Mouse (Mus musculus): ENCODE measurements around the gene Mical2.

Gene Mical2

DNA sequence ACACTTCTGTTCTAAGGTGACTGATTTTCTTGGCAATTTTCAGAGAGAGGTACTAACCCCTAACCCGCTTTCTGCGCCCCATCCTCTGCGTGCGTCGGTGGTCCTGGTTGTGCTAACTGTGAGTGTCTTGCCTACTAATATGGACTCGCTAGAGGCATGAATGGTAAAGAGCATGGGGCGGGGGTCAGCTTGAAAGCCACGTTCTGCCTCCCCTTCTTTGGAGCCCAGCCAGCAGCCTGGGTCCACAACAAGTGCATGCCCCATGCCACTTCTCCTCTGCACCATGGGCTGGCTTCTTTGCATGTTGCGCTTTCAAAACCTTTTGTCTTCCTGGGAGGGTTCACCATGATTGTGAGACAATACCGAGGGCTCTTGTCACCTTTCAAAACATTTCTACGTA lies 128.3 kb downstream of the Mical2 start:
- DNase-seq (ENCODE audit: low read depth, low spot score) = no peak

DNA sequence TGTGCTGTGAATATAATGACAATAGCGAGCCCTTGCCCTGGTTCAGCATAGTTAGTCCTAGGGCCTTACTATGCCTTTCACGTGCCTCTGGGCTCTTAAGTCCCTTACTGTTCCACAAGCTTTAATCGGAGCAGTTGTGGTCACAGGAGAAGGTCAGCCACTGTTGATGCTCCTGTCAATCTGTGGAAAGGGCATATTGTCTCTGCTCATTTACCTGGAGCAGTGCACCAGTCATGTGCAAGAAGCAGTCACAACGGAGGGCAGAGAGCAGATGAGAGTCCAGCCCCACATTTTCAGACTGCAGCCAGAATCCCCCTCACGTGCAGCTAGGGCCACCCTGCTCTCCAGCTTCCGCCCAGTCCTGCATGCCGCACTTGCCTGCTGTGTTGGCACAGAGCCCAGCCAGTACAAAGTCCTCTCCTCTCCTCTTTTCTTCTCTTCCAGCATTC lies 128.9 kb downstream of the Mical2 start:
- DNase-seq (ENCODE audit: low read depth, low spot score) = no peak

GRCm38 (mm10) chr7:112359594-112359993 lies 133.9 kb downstream of the Mical2 start:
- DNase-seq (ENCODE audit: low read depth, low spot score) = no peak

GRCm38 (mm10) chr7:112362574-112363200 lies 137.0 kb downstream of the Mical2 start:
- DNase-seq (ENCODE audit: low read depth, low spot score) = no peak

DNA sequence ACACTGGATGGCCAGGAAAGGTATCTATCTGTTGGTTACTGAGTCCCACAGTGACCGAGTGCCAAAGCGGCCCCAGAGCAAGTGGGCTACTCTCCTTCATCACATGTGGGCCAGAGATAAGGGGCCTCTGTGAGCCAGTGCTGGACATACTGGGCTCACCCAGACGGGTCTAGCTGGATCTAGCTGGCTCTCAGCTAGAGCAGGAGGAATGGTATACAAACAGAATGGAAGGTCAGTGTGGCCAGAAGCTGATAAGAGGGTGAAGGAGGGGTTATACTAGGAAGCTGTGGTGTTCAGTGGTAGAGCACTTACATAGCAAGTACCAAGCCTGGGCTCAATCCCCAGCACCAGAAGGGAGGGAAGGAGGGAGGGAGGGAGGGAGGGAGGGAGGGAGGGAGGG lies 140.2 kb downstream of the Mical2 start:
- DNase-seq (ENCODE audit: low read depth, low spot score) = no peak

DNA sequence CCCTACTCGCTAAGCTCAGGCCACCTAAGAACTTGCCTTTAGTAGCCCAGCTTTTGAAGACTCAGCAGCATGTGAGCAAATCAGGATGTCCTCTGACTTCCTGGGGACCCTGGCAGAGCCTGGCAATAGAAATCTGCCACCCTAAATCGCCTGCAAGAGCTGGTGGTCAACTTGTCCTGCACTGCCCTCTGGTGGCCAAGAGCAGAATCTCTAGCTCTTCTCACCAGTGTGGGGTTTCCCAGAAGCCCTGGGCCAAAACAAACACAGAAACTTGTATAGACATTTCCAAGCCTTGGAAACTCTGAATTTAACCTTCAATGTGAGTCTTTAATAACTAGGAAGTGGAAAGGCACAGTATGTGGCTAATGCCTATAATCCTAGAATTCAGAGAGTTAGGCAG lies 143.4 kb downstream of the Mical2 start:
- peak; percentile 88 for DNase-seq (ENCODE audit: low read depth, low spot score)

DNA sequence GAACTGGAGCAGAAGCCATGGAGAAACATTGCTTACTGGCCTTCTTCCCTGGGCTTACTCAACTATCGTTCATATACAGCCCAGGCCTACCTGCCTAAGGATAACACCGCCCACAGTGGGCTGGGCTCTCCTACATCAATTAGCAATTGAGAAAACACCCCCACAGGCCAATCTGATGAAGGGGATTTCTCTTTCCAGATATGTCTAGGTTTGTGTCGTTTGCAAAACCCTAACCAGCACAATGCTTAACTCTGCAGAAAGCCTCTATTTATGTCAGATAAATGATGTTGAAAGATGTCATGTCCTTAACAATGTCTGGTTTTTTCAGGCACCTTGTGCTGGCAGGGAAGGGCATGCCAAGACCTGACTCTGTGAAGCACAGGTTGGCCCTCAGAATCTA lies 144.3 kb downstream of the Mical2 start:
- no peak for DNase-seq (ENCODE audit: low read depth, low spot score)

GRCm38 (mm10) chr7:112371387-112371786 lies 145.7 kb downstream of the Mical2 start:
- no peak for DNase-seq (ENCODE audit: low read depth, low spot score)

DNA sequence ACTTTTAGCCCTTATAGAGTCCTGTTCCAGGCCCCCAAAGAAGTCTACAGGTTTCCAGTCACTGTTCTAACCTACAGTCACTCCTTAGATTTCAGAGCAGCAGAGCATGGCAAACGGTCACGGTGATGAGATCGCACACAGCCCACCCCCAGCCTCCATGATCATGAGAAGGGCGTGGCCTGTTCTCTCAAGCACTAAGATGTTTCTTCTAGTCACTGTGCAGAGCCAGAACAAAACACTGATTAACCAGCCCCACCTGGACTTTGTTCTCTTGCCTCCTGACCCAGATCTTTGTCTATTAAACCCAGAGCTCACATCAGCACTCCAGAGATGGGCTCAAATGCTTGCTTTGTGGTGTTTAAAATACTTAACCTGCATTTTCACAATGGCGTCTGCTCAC lies 148.4 kb downstream of the Mical2 start:
- no peak for DNase-seq (ENCODE audit: low read depth, low spot score)

DNA sequence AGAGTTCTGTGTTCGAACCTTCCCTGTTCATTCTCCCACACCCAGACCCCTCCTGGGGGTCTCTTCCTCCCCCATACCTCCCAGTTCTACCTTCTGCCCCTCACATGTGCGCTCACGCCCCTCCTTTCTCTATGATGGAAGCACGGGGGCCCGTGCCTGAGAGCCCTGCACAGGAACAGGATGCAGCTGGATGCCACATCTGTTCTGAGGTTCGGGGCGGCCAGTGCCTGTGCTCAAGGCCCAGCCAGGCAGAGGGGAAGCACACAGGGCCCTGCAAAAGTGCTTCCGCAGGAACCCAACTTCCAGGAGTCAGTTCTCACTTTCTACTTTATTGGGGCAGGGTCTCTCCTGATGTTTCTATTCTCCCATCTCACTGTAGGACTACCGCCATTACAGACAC lies 149.4 kb downstream of the Mical2 start:
- no peak for DNase-seq (ENCODE audit: low read depth, low spot score)

- no peak for DNase-seq (ENCODE audit: low read depth, low spot score)
These were observed 150.2 kb downstream of the Mical2 start for GRCm38 (mm10) chr7:112375900-112376299.

DNA sequence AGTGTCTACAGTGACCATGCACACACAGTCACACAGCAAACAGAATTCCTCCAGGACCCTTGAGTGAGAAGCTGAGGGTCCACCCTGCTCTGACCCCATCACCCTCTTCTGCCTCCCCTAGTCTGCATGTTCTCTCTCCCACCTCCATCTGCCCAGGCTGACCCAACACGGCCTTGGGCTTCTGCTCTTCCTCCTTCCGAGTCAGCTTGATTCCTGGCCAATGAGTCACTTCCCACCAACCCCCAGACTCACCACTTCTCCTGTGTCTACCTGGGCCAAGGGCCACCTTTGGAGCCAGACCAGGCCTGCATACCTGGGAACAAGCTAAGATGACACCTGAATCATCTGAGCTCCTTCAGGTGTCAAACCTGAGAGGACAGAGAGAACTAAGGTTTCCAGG lies 151.0 kb downstream of the Mical2 start:
- DNase-seq (ENCODE audit: low read depth, low spot score) = no peak

DNA sequence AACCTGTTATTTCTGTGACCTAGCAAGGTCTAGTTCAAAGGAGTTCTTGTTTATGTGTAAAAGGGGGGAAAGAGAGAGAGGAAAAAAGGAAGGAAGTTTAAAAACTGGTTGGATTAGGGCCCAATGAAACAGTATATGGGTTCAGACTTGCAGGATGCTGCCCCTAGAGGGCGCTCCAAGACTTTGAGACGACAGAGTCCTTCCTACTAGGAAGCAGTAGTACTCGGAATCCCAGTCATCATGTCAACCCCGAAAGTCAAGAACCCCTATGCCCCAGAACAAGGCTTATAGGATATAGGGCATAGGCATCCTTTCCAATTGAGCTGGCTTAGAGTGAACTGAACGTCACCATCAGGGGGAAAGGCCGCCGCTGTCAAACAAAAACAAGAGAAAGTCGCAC lies 151.7 kb downstream of the Mical2 start:
- peak; percentile 84 for DNase-seq (ENCODE audit: low read depth, low spot score)

DNA sequence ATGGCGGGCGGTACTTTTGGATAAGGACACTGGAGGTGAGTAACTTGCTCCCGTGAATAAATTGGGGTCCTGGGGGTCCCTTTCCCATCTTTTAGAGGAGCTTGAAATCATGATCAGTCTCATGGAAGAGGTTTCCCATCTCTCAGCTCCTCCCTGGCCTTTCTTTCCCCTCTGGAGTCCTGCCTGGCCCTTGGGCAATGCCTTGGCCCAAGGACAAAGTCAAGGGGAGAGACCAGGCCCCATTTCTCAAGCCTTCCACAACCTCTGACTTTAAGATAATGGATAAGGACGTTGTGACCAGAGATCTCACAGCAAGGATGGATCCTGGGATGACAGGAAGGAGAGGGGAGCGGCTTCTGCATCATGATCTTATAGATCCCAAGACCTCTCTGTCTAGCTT lies 152.4 kb downstream of the Mical2 start:
- no peak for DNase-seq (ENCODE audit: low read depth, low spot score)

DNA sequence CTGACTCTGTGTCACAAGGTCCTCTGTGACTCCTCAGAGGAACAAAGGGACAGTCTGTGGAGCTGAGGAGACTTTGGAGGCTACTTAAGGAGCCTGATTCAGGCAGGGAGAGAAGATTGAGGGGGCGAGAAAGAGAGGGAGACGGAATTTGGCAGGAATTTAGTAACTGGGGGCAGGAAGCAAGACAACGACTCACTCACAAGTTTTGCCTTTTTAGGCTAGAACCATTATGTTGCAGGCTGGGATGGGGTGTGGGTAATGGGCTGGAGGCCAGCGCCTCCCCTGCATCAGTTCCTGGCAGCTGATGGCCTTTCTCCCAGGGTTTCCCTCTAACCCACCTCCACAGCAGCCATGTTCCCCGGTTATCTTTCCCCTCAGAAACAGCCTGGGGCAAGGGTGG lies 152.8 kb downstream of the Mical2 start:
- no peak for DNase-seq (ENCODE audit: low read depth, low spot score)

GRCm38 (mm10) chr7:112386521-112386920 lies 160.9 kb downstream of the Mical2 start:
- DNase-seq (ENCODE audit: low read depth, low spot score) = no peak

DNA sequence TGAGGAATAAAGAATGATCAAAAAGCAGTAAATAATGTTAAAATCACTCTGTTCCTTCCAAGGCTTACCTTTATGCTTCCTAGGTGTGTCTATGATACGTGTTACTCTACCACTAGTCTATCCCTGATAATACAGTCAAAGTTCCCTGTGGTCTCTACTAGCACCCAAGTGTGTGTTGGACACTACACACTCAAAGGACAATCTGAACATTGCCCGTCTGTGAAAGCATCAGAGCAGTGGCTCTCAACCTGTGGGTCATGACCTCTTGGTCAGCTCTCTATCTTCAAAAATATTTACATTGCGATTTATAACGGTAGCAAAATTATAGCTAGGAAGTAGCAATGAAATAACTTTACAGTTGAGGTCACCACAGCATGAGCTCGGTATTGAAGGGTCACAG lies 162.2 kb downstream of the Mical2 start:
- DNase-seq (ENCODE audit: low read depth, low spot score) = no peak

GRCm38 (mm10) chr7:112388363-112388875 lies 162.8 kb downstream of the Mical2 start:
- DNase-seq (ENCODE audit: low read depth, low spot score) = no peak

- DNase-seq (ENCODE audit: low read depth, low spot score) = no peak
These were observed 164.1 kb downstream of the Mical2 start for GRCm38 (mm10) chr7:112389611-112390251.

DNA sequence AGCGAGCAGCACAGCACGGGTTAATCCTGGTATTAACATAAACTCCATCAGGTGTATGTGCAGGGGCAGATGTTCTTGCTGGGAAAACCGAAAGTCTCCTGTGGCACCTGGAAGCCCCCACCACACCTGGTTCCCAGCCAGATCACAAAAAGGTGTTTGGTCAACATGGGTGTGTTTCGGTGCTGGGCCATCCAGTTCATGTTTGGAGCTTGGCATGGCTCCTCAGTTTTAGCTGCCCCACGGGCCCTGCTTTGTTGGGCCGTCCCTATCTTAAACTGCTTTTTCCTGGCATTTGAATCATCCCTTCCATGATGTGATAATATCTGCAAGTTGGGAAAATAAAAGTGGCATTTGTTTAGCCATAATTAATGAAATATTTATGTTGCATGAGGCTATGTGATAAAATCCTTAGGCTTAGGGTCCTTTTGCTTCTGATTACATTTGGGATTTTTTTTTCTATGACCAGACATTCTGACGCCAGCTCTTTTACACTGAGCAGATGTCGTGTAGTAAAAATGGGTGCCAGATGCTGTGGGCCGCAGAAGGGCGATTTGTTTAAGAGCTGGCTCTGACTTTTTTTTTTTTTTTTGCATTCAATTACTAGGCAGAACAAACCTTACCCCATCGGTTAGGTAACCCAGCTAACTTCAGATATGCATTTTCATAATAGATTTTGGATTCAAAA lies 164.7 kb downstream of the Mical2 start:
- peak; percentile 81 for DNase-seq (ENCODE audit: low read depth, low spot score)

DNA sequence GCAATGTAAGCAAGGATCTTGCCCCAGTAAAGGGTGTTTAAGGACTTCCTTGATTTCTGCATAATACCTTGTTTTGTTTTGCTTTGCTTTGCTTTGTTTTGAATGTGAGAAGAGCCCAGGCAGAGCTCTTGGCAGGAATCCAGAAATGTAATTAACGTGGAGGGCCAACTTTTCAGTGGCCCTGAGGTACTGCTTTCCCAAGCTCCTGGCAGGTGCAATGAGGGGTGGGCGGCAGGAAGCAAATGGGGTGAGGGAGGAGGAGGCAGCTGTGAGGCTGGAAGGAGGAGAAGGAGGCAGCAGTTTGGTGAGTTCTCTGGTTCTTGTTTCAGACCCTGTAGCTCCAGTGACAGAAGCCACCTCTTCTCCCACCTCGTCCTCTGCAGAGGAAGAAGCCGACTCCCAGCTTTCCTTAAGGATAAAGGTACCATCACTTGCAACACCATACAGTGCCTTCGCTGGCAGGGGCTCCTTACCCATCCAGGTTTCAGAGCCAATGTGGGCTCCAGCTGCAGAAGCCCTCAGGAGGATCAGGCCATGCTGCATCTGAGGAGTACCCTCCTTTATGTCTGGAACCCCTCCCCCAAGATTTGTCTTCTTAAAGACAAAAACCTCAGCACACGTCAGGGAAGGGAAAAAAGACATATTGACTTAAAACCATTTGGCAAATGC lies 165.4 kb downstream of the Mical2 start:
- DNase-seq (ENCODE audit: low read depth, low spot score) = peak; percentile 80

DNA sequence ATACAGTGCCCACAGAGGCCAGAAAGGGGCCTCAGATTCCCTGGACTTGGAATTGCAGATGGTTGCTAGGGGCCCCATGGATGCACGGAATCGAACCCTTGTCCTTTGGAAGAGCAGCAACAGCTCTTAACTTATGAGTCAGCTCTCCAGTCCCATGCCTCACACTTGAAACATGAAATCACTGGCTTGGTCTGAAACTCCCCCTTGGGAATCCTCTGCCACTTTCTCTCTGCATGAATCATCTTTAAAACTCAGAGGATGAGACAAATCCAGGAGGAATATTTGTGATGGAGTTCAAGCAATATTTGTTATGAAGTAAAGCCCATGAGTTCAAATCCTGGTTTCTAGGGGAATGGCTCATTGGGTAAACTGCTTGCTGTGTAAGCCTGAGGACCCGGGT lies 172.1 kb downstream of the Mical2 start:
- no peak for DNase-seq (ENCODE audit: low read depth, low spot score)
